Mouse (Mus musculus): ENCODE results near the gene Psg20. TPM values are rescaled to one million over a fixed set of nuclear protein-coding genes. Genes with fewer than 3 reads are reported as not detected.
"Not testable (repeated sequence)": the region's sequence is repeated elsewhere in the genome, so short reads cannot be mapped to it uniquely, and the experiment has no call there.

The Psg20 gene
- polyA plus RNA-seq, 1 experiment from 2014 or later: not detected

DNA sequence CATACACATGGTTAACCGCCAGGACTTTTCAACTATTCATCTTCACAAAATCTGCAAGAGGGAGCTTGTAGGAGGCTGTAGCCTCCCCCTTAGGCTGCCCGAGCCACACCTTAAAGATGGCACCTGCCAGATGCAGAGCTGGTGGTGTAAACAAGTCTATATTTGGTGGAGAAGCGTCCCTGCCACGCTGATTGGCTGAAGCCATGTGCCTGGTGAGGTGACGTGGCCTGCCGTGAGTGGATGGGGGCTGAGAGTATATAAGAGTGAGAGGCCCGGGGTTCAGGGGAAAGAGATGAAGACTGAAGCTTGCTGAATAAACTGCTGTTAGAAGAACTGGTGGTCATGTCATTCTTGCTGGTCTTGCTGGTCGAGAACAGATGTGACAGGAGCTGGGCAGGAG, 59.1 kb downstream of the Psg20 start:
- H3K4me3 ChIP-seq (replicated peaks); H3K27me3 ChIP-seq (replicated peaks); ATAC-seq (ENCODE audit: insufficient read depth, low FRiP score, low read depth); H3K4me1 ChIP-seq; H3K9ac ChIP-seq; H3K36me3 ChIP-seq; H3K27ac ChIP-seq; H3K9me3 ChIP-seq; H3K4me2 ChIP-seq: not testable (repeated sequence)
- WGBS: 76% methylated on average over 8 of the region's 8 CpGs

Other genes starting within 250 kb of the Psg20 start
- not detected in 2 replicates for gene Psg26, start 202.0 kb downstream of the Psg20 start, polyA plus RNA-seq (2015; fragmentation: Nextera tagmentation; extraction: Ambion mirVana)
- 0.04 TPM in 1 of 2 replicates, not detected in the other for gene Psg25, start 153.9 kb downstream of the Psg20 start, polyA plus RNA-seq (2015; fragmentation: Nextera tagmentation; extraction: Ambion mirVana)
- not detected in 2 replicates for gene Psg27, start 118.9 kb downstream of the Psg20 start, polyA plus RNA-seq (2015; fragmentation: Nextera tagmentation; extraction: Ambion mirVana)
- not detected in 2 replicates for gene Psg23, start 69.7 kb downstream of the Psg20 start, polyA plus RNA-seq (2015; fragmentation: Nextera tagmentation; extraction: Ambion mirVana)
- not detected in 2 replicates for gene Psg21, start 29.5 kb downstream of the Psg20 start, polyA plus RNA-seq (2015; fragmentation: Nextera tagmentation; extraction: Ambion mirVana)
- gene Psg22, start 31.9 kb upstream of the Psg20 start, polyA plus RNA-seq (2015; fragmentation: Nextera tagmentation; extraction: Ambion mirVana): not detected in 2 replicates
- not detected in 2 replicates for gene Psg19, start 112.3 kb upstream of the Psg20 start, polyA plus RNA-seq (2015; fragmentation: Nextera tagmentation; extraction: Ambion mirVana)
- gene Psg17, start 135.4 kb upstream of the Psg20 start, polyA plus RNA-seq (2015; fragmentation: Nextera tagmentation; extraction: Ambion mirVana): 0.08 and 0.19 TPM in 2 replicates
- gene Mill2, start 153.8 kb upstream of the Psg20 start, polyA plus RNA-seq (2015; fragmentation: Nextera tagmentation; extraction: Ambion mirVana): 1.2 and 1.5 TPM in 2 replicates
- gene Pglyrp1, start 185.1 kb upstream of the Psg20 start, polyA plus RNA-seq (2015; fragmentation: Nextera tagmentation; extraction: Ambion mirVana): 58.2 and 79.2 TPM in 2 replicates
- gene Ccdc61, start 224.2 kb upstream of the Psg20 start, polyA plus RNA-seq (2015; fragmentation: Nextera tagmentation; extraction: Ambion mirVana): 26.1 and 29.2 TPM in 2 replicates
- gene Nova2, start 239.7 kb upstream of the Psg20 start, polyA plus RNA-seq (2015; fragmentation: Nextera tagmentation; extraction: Ambion mirVana): 0.63 TPM in 2 replicates

Measured in stomach, embryonic 15.5 days (tissue).